Mouse (Mus musculus) thymus, postnatal 4 days (tissue): ENCODE results near the gene Ikzf2.

Experiments
- DNase-seq: peaks from one replicate; pipeline ENCODE4 v3.0.0; 2021

Gene Ikzf2

DNA sequence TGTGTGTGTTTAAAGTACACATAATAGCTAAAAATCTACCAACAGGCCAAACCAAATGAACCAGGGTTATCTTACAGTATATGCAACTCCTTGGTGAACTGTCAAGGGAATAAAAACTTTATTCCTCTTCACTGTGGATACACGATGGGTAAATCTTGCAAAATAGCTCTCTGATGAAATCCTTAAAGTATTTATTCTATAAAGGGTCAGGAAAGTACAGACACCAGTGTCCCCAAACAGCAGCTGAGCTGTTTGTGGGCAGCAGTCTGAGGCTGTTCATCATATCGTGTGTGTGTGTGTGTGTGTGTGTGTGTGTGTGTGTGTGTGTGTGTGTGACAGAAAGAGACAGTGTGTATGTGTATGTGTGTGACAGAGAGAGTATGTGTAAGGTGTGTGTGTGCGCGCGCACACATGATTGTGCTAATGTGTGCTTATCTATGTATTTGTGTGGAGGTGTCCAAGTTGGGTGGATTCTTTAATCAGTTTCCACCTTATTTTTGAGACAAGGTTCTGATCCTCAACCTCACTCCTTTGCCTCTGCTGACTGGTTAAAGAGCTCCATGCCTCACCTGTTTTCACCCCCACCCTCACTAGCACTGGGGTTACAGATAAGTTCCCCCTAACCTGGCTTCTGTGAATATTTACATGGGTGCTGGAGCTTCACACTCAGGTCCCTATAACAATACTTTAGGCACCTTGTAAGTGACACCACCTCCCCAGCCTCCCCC is 102.9 kb downstream of the Ikzf2 start:
- no peak for DNase-seq

DNA sequence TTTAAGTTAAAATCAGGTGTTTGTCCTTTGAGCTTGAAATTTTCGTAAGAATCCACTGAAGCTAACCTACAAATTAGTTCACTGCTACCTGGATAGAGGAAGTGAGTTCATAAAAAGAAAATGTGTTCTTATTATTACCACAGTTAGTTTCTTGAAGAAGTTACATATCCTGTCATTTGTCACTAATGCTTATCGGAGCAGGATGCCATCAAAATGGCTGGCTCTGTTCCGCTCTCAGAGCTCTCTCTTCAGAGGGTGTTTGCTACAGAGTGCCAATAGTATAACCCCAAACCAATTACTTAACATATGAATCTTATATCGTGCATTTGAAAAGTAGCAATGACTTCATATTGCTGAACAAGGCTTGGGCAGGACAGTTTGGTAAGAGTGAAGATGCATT is 108.1 kb downstream of the Ikzf2 start:
- DNase-seq = no peak

DNA sequence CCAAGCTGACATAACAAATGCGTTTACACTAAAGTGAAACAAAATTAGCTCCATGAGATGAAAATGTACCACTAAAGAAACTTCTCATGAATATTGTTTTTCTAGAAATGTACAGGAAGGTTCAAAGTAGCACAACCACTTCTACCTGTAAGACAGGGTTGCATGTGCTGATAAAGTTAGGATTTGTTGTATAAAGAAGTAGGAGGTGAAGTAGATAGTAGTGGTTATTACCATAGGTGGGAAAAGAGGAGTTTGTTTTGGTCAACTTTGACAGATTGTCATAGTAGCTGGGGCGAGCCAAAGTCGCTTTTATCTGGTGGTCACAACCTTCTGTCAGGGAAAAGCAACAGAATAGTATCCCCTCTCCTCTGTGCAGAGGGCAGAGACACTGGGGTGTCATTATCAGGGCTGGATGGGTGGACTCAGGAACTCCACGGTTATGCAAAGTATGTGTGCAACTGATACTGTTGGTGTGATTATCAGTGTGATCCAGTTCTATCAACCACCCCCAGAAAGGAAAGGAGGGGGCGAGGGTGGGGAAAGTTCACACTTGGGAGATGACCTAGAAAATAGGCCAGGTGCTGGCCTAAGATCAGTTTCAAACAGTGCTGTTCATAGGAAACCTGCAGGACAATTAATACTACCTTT is 127.5 kb downstream of the Ikzf2 start:
- no peak for DNase-seq

DNA sequence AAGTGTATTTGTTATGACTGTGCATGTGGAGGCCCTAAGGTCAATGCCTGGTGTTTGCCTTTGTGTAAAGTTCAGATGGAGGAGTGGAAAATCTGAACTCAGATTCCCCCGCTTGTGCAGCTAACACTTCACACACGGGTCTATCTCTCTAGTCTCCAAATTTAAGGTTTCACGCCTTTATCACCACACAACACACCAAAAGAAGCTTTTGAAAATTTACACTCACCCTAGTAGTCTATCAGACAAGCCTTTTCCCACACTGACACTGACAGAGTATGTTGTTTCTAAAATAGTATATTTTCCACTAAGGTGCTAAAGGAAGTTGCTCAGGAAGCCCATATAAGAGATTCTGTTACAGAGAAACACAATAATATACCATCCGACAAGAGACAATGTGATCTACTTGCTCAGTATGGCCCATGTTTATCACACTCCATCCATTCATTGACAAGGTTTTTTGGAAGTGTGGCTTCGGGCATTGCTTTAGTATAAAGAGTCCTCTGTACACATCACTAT is 131.4 kb downstream of the Ikzf2 start:
- no peak for DNase-seq

DNA sequence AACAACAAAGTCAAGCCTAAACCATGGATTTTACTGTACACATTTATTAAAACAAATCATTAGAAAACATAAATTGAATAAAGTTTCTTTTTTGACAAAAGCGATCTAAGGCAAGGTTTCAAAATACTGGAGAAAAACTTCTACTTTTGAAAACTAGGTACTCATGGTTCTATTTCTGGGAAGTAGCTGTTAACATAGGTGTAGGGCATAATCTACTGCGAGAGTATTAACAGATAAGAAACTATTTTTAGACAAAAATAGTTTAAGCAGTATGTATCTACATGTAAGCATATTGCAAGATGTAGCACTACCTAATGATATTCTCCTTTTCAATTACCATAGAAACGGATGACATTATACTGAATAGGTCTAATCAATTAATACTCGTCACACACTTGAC is 137.1 kb downstream of the Ikzf2 start:
- no peak for DNase-seq

DNA sequence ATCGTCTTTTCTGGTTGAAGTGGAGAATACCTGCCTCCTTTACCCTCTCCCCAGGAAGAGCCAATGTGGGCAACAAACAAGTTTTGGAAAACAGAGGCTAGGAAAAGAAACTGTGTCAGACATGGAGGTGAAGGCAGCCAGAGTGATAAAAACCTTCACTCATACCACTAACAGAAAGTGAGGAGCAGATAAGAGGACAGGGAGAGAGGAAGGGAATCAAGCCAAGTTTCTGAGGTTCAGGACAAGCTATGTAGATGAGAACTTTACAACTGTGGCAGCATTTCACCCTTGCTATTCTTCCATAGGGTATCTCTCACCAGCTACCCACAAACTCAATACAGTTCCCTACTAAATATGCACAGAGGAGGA is 141.2 kb downstream of the Ikzf2 start:
- no peak for DNase-seq

DNA sequence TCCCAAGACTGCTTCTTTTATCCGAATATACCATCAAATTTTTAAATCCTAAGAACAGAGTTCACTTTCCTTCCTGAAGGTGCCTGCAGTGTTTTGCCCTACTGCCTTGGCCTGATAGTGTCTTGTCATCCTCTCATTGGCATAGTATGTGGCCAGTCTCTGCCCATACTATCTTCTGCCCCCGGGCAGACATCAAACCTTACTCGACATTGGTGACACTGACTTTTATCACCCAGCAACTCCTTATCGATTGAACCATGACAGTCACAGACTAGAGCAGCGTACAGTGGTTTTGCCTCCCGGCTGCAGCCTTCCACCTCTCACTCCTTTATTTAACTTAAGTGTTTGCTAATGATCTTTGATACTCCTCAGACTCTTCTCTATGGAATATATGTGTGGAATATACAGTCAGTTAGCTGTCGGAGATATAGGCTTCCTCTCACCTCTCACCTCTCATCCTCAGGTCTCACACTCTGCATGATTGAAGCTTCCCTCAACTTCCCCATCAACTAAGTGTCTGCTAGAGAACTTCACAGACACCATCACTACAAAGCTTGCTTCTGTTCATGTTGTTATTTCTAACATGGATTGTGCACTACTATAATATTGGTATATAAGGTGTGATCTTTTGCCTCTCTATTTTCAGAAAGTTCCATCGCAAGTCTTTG is 141.7 kb downstream of the Ikzf2 start:
- DNase-seq = no peak

DNA sequence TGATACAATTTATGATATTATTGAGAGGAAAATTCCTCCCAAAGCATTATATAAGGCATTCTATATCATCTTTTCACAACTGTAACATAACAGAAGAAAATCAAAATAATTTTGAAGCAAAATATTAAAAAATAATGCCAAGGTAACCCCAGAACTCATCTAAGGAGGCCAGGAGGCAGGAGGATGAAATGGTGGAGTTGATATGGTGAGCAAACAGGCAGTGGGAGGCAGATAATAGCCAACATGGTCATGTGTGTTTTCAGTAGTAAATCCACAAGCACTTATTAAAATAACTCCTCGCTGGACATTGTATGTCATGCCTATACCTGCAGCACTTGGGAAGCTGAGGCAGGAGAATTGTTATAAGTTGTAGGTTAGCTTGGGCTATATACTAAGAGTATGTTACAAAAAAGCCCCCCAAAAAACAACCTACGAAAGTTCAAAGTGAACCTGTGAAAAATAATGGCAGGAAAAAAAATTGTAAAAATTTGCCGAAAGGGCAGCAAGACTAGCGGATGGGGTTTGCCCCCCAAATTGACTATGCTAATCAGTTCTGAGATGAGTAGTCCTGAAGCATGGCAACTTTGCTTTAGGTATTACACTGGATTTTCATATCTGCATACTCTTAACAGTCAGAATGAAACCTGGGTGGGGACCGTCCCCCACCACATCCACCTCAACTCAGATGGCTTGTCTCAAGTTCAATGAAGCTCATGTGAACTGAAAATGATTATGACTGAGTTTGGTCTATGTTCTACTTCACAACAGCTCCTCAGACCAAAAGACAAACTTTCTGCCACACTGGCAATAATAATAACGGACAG is 143.1 kb downstream of the Ikzf2 start:
- DNase-seq = no peak

DNA sequence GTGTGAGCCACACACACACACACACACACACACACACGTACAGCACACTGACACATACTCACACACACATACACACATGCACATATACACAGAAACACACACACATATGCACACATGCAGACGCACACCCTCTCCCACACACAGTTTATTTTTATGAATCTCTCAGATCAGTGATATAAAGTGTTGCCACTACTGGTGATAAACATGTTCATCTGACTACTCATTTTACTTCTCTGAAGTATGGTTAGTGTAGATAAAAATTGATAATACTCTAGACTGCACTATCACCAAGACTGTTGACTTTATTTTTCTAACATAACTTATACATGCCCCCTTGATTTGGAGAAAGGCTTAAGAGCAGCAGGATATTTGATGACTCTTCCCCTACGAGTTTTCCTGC is 144.5 kb downstream of the Ikzf2 start:
- DNase-seq = no peak

DNA sequence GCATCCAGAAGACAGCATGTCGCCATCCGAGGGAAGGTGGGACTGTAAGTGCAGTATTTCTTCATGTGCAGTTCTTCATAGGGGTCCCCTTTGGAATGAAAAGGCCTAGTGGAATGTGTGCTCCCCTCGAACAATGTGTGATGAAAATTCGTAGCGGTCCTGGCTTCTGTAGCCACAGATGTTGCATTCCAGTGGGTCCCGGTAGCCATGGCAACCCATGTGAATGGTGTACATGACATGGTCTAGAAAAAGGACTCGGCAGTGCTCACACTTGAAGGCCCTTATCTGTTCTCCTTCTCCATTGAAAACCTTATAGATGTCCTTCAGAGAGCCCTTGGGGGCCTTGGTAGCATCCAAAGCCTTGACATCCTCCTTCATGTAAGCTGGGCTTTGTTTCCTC is 148.4 kb downstream of the Ikzf2 start:
- DNase-seq = no peak

DNA sequence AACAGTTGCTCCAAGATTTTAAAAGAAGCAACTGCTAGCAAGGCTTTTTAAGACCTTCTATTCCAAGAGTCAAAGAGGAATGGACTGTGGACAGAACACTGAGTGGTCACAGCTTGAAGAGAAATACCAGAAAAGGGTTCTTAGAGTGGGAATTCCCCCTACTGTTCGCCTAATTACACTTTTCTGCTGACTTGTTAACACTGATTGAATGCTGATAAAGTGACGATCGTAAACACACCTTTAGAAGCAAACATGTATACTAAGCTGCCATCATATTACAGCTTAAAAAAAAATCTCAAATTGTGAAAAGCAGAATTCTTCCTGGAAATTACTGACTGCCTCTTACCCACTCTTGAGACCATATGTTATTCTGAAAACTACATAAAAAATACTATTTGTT is 149.4 kb downstream of the Ikzf2 start:
- no peak for DNase-seq

DNA sequence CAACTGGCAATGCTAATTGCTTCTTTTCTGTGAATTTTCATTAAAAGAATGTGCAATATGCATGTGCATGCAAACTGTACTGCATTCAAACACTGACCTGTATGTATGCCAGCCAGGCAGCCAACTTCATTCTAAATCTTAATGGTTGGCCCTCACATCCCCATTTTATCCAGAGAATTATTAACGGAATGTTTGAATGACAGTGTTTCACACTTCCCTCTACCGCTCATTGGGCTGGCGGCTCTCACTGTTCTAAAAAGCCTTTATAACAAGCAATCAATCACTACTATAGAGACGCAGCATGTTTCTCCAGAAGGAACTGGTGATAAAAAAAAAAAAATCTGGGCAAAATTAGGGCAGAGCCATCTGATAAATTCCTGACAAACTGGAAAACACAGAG is 151.5 kb downstream of the Ikzf2 start:
- DNase-seq = no peak

DNA sequence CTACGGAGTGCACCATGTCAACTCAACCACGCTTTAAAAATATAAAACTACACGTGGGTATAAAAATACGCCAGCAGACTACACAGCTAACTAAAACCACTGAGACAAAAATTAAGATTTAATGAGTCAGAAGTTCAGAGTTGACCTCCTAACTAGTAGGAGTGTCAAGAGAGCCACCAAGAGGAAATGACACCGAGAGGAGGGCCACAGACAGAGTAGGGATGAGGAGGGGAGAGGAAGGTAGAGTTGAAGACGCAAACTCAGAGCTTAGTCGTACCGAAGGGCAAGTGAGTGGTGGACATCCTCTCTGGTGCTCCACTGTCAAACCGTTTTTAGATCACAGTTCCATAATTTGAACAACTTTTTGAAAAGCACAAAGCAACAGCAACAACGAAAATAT is 154.0 kb downstream of the Ikzf2 start:
- no peak for DNase-seq

DNA sequence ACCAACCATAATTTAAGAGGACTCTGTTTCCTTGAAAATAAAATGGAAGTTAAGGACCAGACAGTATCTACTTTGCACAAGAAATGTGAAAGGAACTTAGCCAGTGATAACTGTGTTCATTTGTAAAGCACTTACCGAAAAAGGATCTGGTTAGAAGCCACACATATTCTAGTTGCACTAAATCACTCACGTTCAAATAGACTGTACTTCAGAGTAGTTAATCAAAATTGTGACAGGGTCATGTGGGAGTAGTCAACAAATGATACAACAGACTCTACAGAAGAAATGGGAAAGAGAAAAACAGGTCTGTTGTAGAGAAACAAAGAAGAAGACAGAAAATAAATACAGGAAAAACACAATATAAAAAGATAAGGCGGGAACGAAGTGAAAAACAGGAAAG is 158.3 kb downstream of the Ikzf2 start:
- no peak for DNase-seq

DNA sequence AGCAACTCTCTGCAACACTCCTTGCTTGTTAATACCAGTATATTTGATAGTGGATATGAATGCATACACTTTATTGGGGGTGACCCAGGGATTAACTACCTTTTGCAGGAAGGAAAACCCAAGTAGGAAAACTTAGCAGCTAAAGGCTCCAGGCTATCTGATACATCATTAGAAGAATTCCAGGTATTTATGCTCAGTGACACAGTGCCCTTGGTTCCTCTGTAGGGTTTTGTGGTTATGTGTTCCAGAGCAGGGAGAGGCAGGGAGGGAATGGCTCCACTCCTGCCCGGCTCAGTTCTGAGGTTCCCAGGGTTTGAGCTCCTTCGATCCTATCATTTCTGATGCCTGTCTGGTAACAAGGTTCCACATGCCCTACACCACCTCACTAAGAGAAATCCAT is 165.4 kb downstream of the Ikzf2 start:
- no peak for DNase-seq

DNA sequence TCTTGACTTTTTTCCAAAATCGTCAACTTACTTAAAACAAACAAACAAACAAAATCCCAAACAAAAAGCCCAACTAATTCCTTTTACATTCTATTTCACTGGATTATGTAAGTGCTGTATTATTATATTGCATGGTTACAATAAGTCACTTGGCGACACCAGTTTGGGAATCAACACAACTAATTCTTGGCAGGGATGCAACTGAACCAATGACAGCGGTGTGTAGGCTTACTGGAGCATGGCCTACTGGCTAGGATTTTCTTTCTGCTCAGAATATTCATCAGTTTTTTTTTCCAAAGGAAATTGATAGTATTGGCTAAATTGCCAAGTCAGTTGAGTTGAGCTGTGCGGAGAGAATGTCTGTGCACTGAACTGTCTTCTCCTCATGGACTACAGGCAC is 167.7 kb downstream of the Ikzf2 start:
- no peak for DNase-seq

DNA sequence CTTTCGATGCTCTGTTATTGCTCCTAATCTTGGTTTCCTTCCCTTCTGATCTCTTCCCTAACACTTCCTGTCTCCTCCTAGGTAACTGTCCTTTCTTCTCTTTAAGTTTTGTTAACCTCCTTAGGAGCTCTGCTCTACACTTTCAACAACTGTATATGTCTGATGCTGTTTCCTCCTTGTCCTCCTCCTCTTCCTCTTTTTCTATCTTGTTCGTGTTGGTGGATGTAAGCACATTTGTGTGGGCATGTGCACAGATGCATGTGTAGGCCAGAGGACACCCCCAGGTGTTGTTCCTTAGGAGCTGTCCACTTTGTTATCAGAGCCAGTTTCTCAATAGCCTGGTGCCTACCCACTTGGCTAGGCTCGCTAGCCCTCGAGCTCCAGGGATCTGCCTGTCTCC is 169.0 kb downstream of the Ikzf2 start:
- no peak for DNase-seq

DNA sequence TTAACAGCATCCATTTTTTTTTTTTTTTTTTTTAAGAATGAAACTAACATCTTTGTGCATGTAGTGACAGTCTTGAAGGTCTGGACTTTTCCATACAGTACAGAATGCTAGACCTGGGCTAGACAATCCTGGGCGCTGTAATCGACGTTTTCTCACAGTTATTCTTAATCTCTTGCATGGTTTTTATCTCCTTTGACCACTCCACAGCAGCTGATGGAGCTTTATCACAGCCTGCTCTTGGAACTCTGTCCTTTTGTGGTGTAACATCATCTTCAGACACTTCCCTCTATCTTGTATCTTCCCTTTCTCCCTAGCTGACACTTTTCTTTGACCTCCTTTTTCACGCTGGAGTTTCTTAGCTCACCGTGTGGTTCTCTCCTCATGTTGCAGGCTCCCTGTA is 170.9 kb downstream of the Ikzf2 start:
- no peak for DNase-seq

DNA sequence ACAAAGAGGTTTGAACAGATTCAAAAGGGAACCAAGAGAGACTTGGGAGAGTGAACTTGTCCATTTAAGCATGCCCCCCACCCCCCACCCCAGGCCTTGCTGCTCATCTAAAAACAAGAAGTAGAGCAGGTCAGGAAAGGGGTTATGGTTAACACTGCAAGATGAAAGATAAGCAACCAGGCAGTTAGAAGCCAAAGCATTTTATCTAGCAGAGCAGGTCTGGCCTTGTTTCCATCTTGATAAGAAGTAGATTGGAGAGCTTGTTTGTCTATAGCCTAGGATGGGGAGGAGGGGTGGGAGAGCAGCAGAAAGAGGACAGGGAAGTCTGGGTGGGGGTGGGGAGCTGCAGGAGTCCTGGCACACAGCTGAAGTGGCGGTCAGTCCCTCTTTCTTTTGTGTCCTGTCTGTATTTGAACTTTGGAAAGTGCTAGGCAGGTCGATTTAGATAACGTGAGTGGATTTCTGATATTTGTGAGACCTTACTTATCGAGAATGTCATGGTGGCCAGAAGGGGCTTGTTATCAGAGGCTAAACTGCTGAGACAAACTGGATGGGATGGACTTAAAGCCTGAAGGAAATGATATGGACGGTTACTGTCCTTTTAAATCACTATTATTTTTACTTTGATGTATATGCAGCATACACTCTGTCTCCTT is 173.3 kb downstream of the Ikzf2 start:
- DNase-seq = no peak

DNA sequence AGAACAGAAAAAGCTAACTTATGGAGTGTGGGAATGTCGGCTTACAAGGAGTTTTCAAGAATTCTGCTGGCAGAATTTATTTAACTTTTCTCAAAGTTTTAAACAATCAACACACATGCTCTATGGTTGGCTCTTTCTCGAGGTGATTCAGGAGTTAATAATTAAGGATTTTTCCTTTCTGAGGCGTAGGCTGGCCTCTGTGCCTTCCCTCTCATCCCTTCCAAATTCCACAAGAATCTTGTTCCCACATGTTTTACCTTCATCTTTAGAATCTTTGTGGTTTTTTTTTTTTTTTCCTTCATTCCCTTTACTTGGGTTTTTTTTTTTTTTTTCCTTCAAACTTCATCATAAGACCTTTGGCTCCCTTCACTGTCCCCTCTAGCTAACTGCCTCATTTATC is 178.8 kb downstream of the Ikzf2 start:
- DNase-seq = no peak

DNA sequence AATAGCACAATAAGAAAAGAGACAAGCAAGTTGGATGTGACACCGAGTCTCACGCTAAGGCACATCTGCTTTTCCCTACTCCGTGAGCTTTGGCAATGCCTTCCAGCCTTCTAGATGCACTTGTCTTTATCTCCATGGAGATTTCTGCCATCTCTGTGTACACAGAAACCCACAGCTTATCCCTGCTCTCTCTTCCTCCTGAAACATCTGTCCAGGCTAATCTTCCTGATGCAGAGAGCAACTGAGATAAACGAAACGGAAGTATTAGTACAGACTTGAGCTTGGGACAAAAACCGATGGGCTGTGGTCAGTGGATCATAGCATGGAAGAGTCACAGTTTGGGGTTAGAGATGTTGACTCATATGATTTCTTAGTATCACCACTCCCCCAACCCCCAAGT is 179.5 kb downstream of the Ikzf2 start:
- DNase-seq = no peak

DNA sequence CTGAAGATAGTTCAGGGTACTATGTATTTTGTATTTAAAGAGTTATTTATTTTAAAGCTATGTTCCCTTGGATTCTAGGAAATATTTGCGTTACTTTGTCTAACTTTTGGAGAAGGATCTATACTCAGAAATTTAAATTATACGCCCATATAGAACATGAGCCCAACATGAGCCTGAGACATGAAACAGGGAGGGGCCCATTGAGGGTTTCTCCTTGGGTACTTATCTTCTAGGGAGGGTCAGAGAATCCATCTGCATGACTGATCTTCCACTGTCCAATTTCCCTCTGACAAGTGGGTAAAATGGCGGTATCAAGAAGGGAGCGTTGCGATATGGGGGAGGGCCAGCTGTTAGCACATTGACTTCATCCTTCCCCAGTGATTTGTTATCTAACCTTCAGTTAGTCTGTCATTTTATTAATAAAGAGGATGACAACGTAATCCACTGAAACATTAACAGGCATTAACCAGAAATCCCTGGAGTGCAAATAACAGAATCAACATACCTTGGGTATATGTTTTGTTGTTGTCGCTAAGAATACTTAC is 180.4 kb downstream of the Ikzf2 start:
- DNase-seq = no peak

DNA sequence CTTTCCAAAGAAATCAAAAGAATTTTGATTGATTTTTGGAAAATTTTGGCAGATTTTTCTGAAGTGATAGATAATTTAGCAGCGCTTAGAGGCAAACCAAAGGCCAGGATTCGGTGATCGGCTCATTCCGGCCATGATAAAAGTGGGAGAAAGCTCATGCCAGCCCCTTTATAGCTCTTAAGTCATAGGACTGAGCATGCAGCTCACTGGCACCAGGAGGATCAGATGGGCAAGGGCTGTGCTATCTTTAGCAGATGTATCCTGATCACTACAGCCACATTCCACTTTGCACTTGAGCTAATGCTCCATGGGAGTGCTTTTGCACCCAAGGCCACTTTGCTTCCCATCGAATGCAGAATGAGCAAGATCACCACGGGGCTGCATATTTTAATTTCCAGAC is 181.0 kb downstream of the Ikzf2 start:
- no peak for DNase-seq
